Mouse (Mus musculus) cortical plate, adult 2 months (tissue): ENCODE measurements around the gene Kcnrg.

Experiments used
- CTCF ChIP-seq: fragments of 200-500 bp; IDR thresholded peaks from 2 replicates; pipeline ENCODE4 v1.5.1; 2011; ENCODE audit warnings: mild to moderate bottlenecking, control low read depth, low read length; ENCODE audit not compliant: insufficient read depth; ENCODE audit errors: extremely low read depth
- POLR2A ChIP-seq: fragments of 200-500 bp; IDR thresholded peaks from 2 replicates; pipeline ENCODE4 v1.6.1; 2011; ENCODE audit warnings: mild to moderate bottlenecking, low read length, control low read depth; ENCODE audit not compliant: insufficient read depth; ENCODE audit errors: extremely low read depth

DNA sequence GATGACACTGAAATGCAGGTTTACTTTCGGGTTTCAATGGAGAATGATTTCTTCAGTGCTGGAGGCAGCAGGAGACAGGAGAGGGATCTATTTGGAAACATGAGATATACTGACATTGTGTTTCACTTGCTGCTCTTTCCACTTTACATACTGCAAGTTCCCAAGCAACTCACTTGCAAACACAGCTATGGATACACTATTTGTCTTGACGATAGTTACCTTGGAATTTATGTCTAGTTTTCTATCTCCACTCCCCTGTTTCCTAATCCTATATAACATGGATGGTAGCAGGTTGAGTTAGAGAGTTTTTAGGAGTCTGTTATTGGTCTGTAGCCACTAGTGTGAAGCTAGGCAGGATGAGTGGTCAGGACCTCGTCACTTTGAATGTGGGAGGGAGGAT is at the start of gene Kcnrg:
- no peak for TF ChIP-seq CTCF
- TF ChIP-seq POLR2A = no peak
